Mouse (Mus musculus): ENCODE results near the gene Krtap19-1. TPM values are rescaled to one million over a fixed set of nuclear protein-coding genes. Genes with fewer than 3 reads are reported as not detected.

Gene Krtap19-1
- total and polyA plus RNA-seq, 2 experiments from 2014 or later = not detected

DNA sequence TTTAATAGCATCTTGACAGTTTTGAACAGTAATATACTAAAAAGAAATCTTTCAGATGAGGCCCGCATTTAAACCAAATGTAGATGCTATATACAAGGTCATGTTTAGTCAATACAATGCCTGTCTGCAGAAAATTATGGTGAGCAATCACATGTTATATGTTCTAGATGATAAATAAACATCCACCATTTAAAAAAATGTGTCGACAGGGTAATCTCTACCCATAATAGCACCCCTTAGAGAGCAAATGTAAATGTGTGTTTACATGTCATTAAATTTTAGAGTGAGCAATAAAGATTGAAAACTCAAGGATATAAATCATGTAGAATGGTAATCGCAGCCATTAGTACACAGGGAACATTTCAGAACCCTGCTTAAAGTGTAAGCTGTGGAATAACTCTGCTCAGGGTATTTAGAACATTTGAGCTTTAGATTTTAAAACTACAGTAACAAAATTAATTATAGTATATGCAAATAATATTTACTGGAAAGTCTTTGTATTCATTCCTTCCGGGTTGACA lies 4.3 kb downstream of the Krtap19-1 start:
- Histone ChIP-seq H3K9ac (replicated peaks; ENCODE audit: low read length, poor library complexity, severe bottlenecking) (no peak overlapping the region), H3K4me2 (ENCODE audit: low read depth, low read length, poor library complexity, severe bottlenecking) (no peak overlapping the region), H3K27me3 (ENCODE audit: insufficient read depth, low read length) (no peaks in the 10 kb centered on the region), H3K4me1 (ENCODE audit: insufficient read depth, low read length) (no peaks in the 10 kb centered on the region), H3K9me3 (ENCODE audit: low read length) (no peaks in the 10 kb centered on the region), H3K4me3 (ENCODE audit: low read depth, low read length) (no peak overlapping the region), H3K27ac (ENCODE audit: low read depth, low read length) (no peak overlapping the region), H3K36me3 (ENCODE audit: insufficient read depth, low read length) (no peaks in the 10 kb centered on the region)
- TF ChIP-seq CTCF (IDR thresholded peaks at IDR 0.05) = no peak
- DNase-seq (ENCODE audit: low spot score) = no peak
- 92% methylated on average over 4 of the region's 4 CpGs for WGBS
- ATAC-seq (ENCODE audit: low FRiP score) = no peak

DNA sequence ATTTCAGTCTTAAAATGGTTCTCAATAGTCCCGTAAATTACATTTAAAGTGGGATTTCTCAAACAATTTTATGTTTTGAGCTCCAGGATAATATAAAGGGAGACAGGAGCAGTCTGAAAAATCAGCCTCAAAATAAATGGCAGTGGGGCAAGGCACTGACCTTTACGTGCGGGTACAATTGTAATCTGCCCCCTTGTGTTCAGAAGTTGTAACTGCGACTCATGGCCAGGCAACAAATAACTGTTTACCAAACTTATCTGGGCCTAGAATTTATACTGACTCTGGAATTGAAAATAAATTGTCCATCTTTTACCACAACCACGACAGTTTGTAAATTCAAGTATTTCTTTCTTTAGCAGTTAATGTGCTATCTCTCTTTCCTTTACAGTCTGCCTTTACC lies 17.8 kb downstream of the Krtap19-1 start:
- Histone ChIP-seq H3K4me3 (ENCODE audit: low read depth, low read length) (no peak overlapping the region), H3K9me3 (ENCODE audit: low read length) (no peaks in the 10 kb centered on the region), H3K36me3 (ENCODE audit: insufficient read depth, low read length) (no peaks in the 10 kb centered on the region), H3K27me3 (ENCODE audit: insufficient read depth, low read length) (no peaks in the 10 kb centered on the region), H3K4me2 (ENCODE audit: low read depth, low read length, poor library complexity, severe bottlenecking) (no peak overlapping the region), H3K9ac (replicated peaks; ENCODE audit: low read length, poor library complexity, severe bottlenecking) (no peak overlapping the region), H3K4me1 (ENCODE audit: insufficient read depth, low read length) (no peaks in the 10 kb centered on the region), H3K27ac (ENCODE audit: low read depth, low read length) (no peak overlapping the region)
- DNase-seq (ENCODE audit: low spot score) = peak; percentile 9
- WGBS = 14% methylated on average over 5 of the region's 5 CpGs
- peak; percentile 68 for TF ChIP-seq CTCF (IDR thresholded peaks at IDR 0.05)
- ATAC-seq (ENCODE audit: low FRiP score) = no peak

DNA sequence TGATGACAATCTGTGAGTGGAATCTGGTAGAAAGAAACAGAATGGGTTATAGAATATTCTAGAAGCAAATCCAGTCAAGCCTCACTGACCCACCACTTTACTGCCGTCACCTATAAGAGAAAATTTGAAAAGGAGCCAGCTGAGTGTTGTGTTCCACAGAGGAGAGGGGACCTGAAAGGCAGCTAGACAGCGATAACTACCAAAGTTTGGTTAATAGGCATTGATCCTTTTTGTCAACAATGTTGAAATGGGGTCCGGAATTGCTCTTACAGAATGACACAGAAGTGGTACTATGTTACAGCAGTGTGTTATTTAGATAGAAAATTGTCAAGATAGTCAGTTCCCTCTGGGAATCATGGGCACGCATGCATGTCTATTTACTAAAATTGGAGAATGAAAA lies 20.7 kb downstream of the Krtap19-1 start:
- no peak for ATAC-seq (ENCODE audit: low FRiP score)

DNA sequence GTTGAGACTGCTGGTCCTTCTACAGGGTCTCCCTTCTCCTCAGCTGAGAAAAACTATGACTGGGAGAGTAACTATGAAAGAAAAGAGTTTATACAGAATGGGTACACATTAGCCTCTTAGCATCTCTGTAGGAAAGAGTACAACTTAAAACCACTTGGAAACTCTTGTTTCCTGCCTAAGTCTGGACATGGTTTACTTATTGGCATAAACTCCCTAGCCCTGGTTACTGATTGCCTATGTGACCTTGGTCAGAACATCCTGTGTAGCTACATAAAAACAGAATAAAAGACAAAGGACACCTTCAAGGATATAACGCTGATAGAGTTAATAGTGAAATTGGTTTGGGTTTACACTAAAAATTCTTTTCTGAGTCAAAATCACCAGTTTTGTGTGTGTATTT lies 21.8 kb downstream of the Krtap19-1 start:
- H3K4me3 ChIP-seq (ENCODE audit: low read depth, low read length) = no peak overlapping the region
- no peaks in the 10 kb centered on the region for H3K36me3 ChIP-seq (ENCODE audit: insufficient read depth, low read length)
- TF ChIP-seq CTCF (IDR thresholded peaks at IDR 0.05) = no peak
- no peaks in the 10 kb centered on the region for H3K27me3 ChIP-seq (ENCODE audit: insufficient read depth, low read length)
- H3K27ac ChIP-seq (ENCODE audit: low read depth, low read length) = no peak overlapping the region
- no peak for DNase-seq (ENCODE audit: low spot score)
- H3K4me1 ChIP-seq (ENCODE audit: insufficient read depth, low read length) = no peaks in the 10 kb centered on the region
- no peak overlapping the region for H3K9ac ChIP-seq (replicated peaks; ENCODE audit: low read length, poor library complexity, severe bottlenecking)
- WGBS = 97% methylated on average over 1 of the region's 1 CpGs
- no peaks in the 10 kb centered on the region for H3K9me3 ChIP-seq (ENCODE audit: low read length)
- ATAC-seq (ENCODE audit: low FRiP score) = no peak
- no peak overlapping the region for H3K4me2 ChIP-seq (ENCODE audit: low read depth, low read length, poor library complexity, severe bottlenecking)

More for the DNA sequence above, 20.7 kb downstream of the Krtap19-1 start:
- H3K9ac ChIP-seq (replicated peaks; ENCODE audit: low read length, poor library complexity, severe bottlenecking) = no peak overlapping the region
- no peak overlapping the region for H3K4me3 ChIP-seq (ENCODE audit: low read depth, low read length)
- H3K4me1 ChIP-seq (ENCODE audit: insufficient read depth, low read length) = no peaks in the 10 kb centered on the region
- no peak for DNase-seq (ENCODE audit: low spot score)
- WGBS = 84% methylated on average over 4 of the region's 4 CpGs
- no peak for TF ChIP-seq CTCF (IDR thresholded peaks at IDR 0.05)
- no peaks in the 10 kb centered on the region for H3K36me3 ChIP-seq (ENCODE audit: insufficient read depth, low read length)
- H3K4me2 ChIP-seq (ENCODE audit: low read depth, low read length, poor library complexity, severe bottlenecking) = no peak overlapping the region
- no peaks in the 10 kb centered on the region for H3K27me3 ChIP-seq (ENCODE audit: insufficient read depth, low read length)
- H3K9me3 ChIP-seq (ENCODE audit: low read length) = no peaks in the 10 kb centered on the region
- no peak overlapping the region for H3K27ac ChIP-seq (ENCODE audit: low read depth, low read length)

DNA sequence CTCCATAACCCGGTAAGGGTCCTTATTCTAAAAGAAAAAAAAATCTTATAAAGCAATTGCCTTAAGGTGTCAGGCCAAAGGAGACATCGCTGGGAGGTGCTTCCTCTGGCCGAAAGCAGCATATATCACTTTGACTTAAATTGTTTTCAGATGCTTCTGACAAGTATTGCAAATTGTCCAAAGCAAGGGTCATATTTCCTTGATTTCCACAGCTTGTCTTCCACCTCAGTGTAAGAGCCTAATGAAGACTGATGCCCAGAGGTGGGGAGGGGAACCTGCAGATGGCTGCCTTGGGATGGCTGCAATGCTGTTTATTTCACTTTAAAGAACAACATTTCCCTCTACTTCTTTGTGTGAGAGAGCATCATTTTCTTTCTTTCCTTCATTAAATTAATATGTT lies 42.2 kb downstream of the Krtap19-1 start:
- Histone ChIP-seq H3K4me1 (ENCODE audit: insufficient read depth, low read length) (no peaks in the 10 kb centered on the region), H3K9ac (replicated peaks; ENCODE audit: low read length, poor library complexity, severe bottlenecking) (no peak overlapping the region), H3K4me2 (ENCODE audit: low read depth, low read length, poor library complexity, severe bottlenecking) (no peak overlapping the region), H3K27me3 (ENCODE audit: insufficient read depth, low read length) (no peaks in the 10 kb centered on the region), H3K36me3 (ENCODE audit: insufficient read depth, low read length) (no peaks in the 10 kb centered on the region), H3K9me3 (ENCODE audit: low read length) (no peaks in the 10 kb centered on the region), H3K27ac (ENCODE audit: low read depth, low read length) (no peak overlapping the region), H3K4me3 (ENCODE audit: low read depth, low read length) (no peak overlapping the region)
- no peak for ATAC-seq (ENCODE audit: low FRiP score)
- no peak for TF ChIP-seq CTCF (IDR thresholded peaks at IDR 0.05)
- WGBS = 85% methylated on average over 3 of the region's 3 CpGs
- DNase-seq (ENCODE audit: low spot score) = no peak

DNA sequence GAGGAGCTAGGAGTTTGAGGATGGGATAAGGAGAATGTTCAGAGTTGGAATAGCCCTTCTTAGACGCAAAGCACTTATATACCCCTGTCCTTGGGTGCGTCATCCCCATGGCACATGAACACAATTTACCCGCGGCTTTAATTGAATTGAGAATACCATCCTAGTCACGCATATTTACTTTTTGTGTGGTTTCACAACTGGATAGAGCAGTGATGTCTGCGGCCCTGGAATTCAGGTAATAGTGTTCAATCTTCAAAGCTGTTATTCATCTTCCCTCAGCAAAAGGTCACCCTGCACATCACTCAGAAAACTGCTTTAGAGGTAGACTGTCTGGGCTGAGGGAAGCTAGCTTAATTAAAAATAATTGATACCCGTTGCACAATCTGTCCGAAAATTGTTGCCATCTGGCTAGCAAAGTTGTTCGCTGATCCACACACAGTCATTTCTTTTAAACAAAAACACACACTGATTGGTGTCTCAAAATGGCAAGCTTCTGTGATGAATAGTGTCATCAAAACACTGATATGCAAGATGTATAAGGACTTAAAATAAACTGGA lies 43.0 kb downstream of the Krtap19-1 start, which contains the start of gene Krtap14:
Gene Krtap14, minus strand, starts transcription at position 51 of the 558 bp plus-strand sequence.
- ATAC-seq (ENCODE audit: low FRiP score) (no peak), DNase-seq (ENCODE audit: low spot score) (peak; percentile 31)
- H3K4me2 ChIP-seq (ENCODE audit: low read depth, low read length, poor library complexity, severe bottlenecking) = no peak within 1 kb of the TSS
- H3K27me3 ChIP-seq (ENCODE audit: insufficient read depth, low read length) = no peaks in the 10 kb centered on the region
- whole genome bisulfite sequencing = 88% methylated on average over 9 of the region's 9 CpGs
- no peak within 1 kb of the TSS for H3K27ac ChIP-seq (ENCODE audit: low read depth, low read length)
- no peak within 1 kb of the TSS for H3K9ac ChIP-seq (replicated peaks; ENCODE audit: low read length, poor library complexity, severe bottlenecking)
- no peaks in the 10 kb centered on the region for H3K36me3 ChIP-seq (ENCODE audit: insufficient read depth, low read length)
- H3K9me3 ChIP-seq (ENCODE audit: low read length) = no peaks in the 10 kb centered on the region
- no peak within 1 kb of the TSS for H3K4me3 ChIP-seq (ENCODE audit: low read depth, low read length)
- TF ChIP-seq CTCF (IDR thresholded peaks at IDR 0.05) = no peak
- no peaks in the 10 kb centered on the region for H3K4me1 ChIP-seq (ENCODE audit: insufficient read depth, low read length)

Measured in midbrain, postnatal 0 days (tissue).